Mouse (Mus musculus): ENCODE data around the gene Hvcn1.

DNA sequence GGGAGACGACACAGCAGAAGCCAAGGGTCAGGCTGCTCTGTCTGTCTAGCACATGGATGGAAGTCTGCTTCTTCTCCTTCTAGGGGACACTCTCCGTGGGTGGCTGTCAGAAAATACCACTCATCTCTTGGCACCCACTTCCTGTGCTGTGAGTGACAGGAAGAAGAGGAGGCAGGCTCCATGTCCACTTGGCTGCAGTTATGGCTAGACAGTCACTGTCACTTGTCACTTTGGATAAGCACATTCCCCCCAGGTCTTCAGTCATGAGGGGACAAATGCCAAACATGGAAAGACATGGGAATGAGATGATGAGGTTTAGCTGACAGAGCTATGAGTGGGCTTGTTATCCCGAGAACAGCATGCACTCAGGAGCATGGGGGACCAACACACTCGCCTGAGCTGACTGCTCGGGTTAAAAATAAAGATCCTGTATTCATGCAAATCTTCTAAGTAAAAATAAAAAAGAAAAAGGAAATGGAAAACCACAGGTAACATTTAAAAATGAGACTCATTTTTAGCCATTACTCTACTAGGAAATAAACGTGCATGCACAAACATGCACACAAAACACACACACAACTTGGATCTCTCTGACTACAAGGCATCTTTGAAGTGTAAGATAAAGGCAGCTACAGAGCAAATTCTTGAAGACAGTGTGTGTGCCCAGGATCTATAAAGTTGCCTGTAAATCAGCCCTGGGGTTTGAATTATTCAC, 51.6 kb downstream of the Hvcn1 start:
- TF ChIP-seq CTCF (conservative IDR thresholded peaks at IDR 0.05; ENCODE audit: low read length), result no peak
- no peak for TF ChIP-seq POU5F1 (IDR thresholded peaks at IDR 0.05; ENCODE audit: borderline replicate concordance, low read length)
